Mouse (Mus musculus) ovary, postnatal 10 days (tissue): ENCODE data around the gene Nipsnap2.
"Not testable (repeated sequence)": the region's sequence is repeated elsewhere in the genome, so short reads cannot be mapped to it uniquely, and the experiment has no call there.

ENCODE experiments used
- DNase-seq: peaks from one replicate; pipeline ENCODE4 v3.0.0; 2022; ENCODE audit warnings: low spot score

Gene Nipsnap2

DNA sequence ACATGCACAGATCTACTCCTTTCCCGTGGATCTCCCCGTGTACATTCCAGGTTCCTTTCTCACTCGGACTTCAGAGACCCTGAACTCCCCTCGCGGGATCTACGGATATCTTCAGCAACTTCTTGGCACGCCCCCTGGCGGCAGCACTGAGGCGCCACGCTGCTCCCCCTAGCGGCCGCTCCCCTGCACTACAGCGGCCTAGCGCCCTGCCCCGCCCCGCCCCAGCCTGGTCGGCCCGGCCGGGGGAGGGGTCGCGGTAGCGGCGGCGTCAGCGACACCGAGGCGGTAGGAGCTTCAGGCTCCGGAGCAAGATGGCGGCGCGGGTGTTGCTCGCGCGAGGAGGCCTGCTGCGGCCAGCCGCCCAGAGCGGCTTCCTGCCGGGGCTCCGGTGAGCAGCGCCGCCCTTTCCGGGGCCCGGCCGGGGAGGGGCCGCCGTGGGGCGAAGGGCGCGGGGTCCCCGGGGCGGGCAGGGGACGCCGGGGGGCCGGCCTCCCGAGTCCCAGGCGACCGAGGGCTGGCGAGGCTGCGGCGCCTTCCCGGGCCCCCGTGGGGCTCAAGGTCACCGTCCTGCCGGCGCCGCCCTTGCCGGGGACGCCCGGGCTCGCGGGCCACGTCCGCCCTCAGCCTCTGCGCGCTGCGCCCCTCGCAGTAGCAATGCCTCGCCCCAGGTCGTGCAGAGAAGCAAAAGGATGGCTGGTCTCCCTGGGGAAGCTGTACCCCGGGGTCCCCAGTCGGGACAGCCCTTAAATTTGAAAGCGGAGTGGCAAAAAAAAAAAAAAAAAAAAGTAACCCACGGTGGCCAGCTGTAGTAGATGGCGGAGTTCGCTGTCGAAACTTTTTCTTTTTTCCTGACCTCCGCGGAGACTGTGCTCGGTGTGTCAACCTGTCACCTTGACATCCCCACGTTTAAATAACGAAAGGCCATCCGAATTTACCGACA, at the start of gene Nipsnap2:
Gene Nipsnap2 (plus strand): TSS at position 230 of the 940 bp plus-strand sequence.
- DNase-seq: peak; percentile 98

DNA sequence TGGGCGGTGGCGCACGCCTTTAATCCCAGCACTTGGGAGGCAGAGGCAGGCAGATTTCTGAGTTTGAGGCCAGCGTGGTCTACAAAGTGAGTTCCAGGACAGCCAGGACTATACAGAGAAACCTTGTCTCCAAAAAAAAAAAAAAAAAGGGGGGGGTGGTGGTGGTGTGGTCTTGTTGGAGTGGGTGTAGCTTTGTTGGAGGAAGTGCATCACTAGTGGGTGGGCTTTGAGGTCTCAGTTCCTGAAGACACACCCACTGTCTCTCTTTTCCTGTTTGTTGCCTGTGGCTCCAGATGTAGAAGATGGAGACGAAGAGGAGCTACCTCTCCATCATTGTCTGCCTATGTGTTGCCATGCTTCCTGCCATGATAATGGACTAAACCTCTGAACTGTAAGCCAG, 39.7 kb upstream of the Nipsnap2 start:
- not testable (repeated sequence) for DNase-seq

DNA sequence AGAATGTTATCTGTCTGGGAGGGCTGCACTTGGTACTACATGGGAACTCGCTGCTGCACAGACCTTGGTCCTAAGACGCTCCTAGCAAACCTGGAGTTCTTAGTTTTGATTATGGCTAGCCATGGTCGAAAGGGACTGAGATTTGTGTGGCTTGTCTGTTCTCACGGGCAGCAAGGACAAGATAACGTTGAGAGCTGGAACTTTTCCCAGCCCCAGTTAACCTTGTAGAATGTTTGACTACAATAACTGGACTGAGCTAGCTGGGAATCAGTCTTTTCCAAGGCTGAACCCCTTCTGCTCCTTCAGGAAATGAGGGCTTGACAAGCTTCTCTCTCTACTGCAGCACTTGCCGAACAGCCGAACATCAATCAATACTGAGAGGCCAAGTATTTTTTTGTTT, 37.2 kb upstream of the Nipsnap2 start:
- no peak for DNase-seq

DNA sequence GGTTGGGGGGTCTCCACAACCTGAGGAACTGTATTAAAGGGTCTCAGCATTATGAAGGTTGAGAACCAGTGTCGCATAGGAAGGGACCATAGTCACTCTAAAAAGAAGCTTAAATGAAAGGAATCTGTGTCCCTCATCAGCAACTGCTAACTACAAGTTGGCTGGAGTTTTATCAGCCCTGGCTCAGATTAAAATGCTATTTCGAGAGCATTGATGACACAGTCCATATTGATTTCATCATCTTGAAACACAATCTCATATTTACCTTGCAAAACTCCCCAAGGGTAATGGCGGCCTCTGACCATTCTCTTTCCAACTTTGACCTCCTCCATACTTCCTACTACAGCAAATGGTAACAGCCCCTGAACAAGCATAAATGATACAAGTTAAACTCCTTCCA, 34.3 kb upstream of the Nipsnap2 start:
- no peak for DNase-seq

DNA sequence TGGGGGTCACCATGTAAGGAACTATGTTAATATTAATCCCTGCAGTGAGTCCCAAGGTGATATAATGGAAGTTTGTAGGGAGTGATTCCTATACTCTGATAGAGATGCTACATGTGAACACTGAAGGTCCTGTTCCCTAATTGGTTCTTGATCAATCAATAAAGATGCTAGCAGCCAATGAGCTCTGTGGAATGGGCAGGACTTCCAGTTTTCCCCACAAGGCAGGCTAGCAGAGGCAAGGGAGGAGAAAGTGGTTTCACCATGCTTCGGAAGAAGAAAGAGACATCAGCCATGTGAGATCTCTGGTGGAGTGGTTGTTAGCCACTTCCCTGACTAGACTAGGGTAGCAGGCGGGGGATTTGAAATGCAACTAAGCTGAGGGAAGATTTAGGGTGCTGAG, 24.4 kb upstream of the Nipsnap2 start:
- DNase-seq: no peak

DNA sequence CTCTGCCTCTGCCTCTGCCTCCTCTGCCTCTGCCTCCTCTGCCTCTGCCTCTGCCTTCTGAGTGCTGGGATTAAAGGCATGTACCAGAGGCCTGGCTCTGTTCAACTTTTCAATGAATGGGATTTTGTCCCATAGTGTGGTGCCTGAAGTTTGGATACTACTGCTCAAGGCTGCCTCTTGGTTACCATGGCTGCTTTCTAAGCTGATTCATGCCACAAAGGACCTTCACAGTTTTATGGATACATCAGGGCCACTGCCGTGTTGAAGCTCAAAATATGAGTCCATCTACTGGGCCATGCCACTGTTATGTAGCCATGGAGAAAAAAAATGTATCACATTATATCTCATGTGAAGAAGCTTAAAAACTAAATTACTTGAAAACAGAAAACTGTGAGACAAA, 23.2 kb upstream of the Nipsnap2 start:
- no peak for DNase-seq

DNA sequence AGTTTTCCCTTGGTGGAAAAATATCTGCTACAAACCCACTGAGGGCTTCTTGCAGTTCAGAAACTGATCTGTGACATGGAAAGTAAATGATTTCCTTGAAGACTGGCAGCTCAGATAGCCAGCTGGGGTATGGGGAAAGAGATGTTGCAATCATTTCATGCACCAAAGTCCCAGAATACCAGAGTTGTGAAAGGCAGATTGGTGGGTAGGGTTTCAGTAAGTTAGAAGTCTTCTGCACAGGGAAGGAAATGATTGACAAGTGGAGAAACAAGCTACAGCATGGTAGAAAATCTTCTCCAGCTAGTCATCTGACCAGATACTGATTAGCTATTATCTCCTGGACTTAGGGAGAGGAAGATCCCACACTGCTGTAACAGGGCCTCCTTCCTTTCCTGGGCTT, 21.5 kb upstream of the Nipsnap2 start:
- no peak for DNase-seq

DNA sequence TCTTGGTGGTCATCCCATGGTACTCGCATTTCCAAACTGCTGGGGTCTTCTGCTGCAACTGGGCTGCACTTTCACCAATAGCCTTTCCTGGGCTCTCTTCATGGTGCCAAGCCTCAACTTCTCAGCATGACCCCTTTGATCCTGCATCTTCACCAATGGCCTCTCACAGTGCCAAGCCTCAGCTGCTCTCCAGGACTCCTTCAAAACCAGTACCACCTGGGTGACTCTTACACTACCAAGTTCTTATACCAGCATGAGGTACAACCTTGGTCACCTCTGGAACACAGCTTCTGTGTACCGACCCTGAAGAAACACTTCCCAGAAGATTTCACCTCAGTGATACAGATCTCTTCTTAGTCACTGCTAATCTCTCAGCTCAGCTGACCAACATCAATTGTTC, 16.5 kb upstream of the Nipsnap2 start, which contains the start of gene Sept14:
Gene Sept14 (minus strand): TSS at position 101 of the 400 bp plus-strand sequence.
- no peak for DNase-seq

DNA sequence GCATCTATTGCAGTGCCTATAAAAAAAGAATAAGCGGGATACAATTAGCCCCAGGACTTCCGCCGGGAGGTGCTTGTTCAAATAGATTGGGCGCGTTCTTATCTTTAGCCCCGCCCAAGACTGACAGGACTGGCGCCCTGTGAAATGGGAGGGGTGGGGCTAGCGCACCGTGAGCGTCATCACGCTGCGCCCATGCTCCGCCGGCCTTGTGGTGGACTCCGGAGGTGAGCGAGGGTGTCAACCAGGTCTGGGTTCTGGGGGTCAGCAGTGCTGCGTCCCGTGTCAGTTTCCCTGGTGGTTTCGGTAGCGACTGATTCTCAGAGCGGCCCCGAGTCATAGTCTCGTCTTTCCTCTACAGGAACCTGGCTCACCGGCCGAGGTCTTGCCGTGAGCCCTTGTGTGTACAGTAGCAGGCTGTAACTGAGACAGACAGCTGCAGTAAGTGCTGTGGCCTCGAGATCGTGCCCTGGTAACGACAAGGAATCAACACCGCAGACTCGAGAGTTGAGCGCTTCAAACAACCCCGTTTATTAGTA, 9.5 kb upstream of the Nipsnap2 start, which contains the start of gene Mrps17:
Gene Mrps17 (plus strand): TSS at position 172 of the 536 bp plus-strand sequence.
- peak; percentile 76 for DNase-seq

DNA sequence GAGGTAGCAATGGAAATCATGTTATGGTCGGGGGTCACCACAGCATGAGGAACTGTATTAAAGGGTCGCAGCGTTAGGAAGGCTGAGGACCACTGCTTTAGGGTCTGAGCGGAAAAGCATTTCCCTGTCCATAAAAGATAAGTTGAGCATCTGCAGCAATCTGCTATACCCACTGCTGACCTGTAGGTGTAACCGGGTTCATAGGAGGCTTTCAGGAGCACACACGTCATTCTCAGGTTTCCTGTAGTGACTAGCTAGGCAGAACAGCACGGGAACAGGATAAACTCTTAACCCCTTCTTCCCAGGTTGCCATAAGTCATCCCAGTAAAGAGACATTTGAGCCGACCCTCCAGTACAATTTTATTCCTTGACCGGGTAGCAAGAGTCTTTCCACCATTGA, 7.8 kb upstream of the Nipsnap2 start:
- no peak for DNase-seq

DNA sequence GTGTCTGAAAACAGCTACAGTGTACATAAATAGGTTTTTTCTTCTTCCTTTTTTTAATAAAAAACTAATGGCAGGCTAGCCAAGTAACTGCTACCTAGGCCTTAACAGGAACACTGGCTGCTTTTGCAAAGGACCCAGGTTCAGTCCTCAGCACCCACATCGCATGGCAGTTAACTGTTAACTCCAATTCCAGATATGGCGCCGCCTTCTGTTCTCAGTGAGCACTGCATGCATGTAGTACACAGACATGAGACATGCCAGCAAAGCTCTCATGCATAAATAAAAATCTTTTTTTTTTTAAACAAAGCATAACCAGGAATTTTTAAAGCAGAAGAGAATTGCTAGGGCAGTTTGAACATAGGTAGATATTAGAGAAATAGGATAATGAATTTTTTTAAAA, 4.7 kb upstream of the Nipsnap2 start:
- DNase-seq: no peak

DNA sequence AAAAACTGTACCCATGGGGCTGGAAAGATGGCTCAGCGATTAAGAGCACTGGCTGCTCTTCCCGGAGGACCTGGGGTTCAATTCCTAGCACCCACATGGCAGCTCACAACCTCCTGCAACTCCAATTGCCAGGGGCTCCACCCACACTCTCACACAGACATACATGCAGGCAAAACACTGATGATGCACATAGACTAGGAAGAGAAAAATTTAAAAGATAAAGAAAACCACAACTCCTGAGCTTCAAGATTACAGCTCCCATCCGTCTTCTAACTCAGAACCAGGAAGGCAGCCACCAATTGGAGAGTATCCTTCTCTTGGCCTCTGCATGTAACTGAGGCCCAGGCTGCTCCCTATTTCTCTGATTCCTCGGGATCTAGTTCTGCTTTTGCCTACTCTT, 595 bp upstream of the Nipsnap2 start:
- no peak for DNase-seq

DNA sequence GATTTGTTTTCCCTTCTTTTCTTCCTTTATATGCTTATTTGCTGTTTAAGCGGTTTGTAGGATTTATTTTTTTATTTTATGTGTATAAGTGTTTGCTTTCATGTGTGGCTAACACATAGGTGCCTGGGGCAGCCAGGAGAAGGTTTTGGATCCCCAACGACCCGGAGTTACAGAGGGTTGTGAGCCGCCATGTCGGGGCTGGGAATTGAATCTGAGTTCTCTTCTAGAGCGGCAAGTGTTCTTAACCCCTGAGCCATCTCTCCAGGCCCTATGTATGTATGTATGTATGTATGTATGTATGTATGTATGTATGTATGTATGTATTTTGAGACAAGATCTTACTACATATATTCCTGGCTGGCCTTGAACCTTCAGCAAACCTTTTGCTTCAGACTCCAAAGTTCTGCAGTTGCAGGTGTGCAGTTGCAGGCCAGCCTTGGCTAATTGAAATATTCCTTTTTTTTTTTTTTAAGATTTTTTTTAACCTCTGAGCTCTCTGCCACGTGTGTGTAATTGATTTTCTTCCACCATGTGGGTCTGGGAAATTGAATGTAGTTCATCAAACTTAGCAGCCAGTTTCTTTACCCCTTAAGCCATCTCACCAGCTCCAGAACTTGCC, 1.0 kb downstream of the Nipsnap2 start:
- DNase-seq: no peak

DNA sequence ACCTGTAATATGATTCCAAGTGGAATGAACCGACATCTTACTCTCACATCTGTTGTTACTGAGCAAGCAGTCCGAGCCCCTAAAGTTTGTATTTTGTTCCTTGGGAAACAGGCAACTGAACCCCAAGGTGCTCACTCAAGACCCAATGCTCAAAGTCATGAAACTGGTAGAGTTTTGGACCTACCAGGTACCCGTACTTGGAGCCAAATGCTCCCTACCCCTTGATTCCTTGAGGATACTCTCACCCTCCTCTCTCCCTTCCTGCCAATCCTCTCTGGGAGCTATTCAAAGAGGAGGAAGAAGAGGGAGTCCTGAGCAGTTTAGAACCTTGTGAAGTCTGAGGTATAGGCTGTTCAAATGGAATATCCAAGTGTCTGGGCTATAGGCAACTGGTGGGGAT, 1.9 kb downstream of the Nipsnap2 start:
- DNase-seq: no peak

DNA sequence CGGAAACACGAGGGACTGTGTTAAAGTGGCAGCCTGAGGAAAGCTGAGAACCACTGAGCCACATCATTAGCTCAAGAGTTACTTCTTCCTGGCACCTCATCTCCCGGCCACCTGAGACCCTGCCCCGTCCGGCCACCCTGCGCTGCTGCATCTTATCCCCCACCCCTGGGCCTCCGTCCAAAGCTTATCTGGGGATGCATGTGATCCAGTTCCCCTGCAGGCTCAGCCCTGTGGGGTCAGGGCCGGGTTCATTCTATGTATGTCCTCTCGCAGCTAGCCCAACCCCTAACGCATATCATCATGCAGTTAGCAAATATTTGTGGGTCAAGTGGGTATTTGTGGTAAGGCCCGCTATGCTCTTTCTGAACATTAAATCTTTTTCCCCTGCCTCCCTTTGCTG, 4.4 kb downstream of the Nipsnap2 start:
- DNase-seq: no peak

DNA sequence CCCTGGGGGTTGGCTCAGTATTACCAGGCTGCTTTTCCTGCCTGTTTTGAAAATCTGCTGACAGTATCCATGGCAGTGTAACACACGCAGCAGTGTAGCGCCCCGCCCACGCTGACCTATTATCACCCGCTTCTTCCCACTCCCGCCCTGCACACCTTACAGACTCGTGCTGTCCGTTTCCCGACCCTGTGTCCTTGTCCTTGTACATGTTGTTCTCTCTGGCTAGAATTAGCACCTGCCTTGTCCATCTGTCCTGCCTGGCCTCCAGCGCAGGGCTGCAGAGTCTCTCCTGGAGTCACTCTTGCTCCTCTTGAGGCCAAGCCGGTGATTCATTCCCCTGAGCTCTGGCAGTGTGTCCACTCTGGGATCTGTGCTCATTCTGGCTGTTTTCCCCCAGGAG, 5.5 kb downstream of the Nipsnap2 start:
- DNase-seq: no peak

DNA sequence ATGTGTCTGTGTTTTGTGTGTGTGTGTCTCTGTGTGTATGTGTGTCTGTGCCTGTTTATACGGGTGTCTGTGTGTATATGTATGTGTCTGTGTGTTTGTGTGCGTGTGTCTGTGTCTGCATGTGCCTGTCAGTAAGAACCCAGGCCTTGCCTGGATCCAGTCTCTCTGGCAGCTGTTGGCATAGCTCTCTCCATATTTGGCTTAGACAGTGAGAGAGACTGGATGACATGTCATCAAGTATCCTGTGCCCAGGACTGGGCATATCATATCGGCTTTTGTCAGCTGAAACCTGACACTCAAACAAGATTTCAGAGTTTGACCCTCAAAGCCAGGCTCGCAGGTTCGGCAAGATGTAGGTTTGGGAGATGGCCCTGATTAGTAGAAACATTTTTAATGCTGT, 6.2 kb downstream of the Nipsnap2 start:
- no peak for DNase-seq

DNA sequence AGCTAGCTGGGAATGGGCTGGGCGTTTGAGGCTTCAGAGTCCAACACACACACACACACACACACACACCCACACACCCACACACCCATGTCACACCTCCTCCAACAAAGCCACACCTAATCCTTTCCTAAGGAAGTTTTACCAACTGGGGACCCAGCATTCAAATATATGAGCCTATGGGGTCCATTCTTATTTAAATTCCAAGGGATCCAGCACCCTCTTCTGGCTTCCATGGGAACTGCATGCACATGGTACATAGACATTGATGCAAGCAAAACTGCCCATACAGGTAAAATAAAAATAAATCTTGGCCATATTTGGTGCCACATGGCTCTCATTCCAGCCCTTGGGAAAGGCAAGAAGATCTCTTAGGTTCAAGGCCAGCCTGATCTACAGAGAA, 16.1 kb downstream of the Nipsnap2 start:
- no peak for DNase-seq

DNA sequence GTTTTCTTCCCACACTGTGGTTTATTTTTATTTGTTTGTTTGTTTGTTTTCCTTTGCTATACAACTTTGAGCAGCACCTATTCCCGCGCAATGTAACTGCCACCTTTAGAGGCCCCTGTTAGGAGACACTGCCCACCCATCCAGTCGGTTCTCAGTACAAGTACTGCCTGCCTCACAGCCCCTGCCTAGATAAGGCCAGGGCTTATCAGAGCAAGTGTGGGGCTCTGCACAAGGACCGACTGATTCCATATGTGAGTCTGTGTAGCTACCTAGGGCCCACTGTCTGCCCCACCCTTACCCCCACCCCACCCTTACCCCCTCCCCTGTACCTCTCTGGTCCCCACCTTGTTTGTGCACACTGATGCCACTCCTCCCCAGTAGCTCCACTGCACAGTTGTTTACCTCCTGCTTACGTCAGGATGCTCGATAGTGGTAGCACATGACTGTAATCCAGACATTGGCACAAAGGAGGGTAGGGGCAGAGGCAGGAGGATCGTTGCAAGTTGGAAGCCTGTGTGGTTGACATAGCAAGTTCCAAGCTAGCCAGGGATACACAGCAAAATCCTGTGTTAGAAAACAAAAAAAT, 18.1 kb downstream of the Nipsnap2 start:
- no peak for DNase-seq

DNA sequence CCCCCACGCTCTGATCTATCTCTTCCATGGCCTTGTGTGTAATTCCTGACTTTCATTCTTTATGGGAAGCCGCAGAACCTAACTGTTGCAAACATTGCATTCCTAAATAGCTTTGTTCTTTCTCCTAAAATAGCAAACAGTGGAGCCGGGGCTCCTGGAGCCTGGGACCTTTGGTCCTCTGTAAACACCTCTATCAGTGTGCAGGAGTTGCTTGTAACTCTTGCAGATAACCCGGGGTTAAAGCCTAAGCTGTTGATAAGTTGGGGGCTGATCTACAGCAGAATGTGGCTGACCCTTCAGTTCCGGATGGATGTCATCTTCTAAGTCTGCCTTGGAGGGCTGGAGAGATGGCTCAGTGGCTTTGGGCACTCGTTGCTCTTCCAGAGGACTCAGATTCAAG, 19.2 kb downstream of the Nipsnap2 start:
- no peak for DNase-seq

DNA sequence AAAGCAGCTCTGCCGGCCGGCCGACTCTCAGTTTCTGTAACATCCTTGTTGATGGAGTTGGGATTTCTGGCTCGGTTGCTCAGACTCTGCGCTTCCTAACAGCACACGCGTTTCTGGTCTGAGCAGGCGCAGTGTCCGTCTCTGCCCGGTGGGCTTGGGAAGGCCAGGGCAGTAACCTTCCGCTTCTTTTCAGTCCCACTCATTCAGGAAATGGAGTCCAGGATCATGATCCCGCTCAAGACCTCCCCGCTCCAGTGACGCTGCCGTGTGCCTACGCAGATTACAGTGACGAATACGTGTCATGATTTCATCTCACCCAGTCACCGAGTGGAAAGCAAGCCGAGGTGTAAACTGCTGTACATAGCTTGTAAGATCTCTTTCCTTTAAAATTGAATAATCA, 32.0 kb downstream of the Nipsnap2 start:
- DNase-seq: no peak

DNA sequence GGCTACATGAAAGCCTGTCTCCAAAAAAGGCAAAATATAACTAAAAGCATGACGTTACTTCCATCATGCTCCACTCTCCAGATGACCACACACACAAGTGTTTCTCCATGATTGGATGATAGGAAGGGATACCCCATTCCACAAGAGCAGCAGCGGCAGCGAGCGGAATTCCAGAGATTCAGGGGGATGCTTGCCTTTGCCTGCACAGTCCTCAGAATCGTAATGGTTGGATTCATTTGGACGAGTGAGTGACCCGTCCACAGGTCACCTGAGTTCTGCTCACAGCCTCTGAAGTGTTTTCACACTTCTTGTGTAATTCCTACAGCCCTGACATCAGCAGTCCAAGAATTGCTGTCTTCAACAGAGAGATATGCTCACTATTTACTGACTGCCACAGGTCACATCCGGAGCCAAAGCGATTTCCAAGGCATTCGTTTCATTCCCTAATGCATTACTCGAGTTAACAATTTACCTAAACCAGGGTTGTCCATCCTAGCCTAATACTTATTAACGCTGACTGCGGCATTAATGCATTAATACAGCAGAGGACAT, 35.1 kb downstream of the Nipsnap2 start:
- no peak for DNase-seq
